Mouse (Mus musculus) embryo, embryonic 10.5 days (tissue): ENCODE measurements around the gene Cep112.
A peak's percentile ranks its signal among the peaks of the same experiment; 100 is the strongest.
"Not testable (repeated sequence)": the region's sequence is repeated elsewhere in the genome, so short reads cannot be mapped to it uniquely, and the experiment has no call there.

ENCODE experiments used
- DNase-seq: peaks from one replicate; pipeline ENCODE4 v3.0.0-alpha.2; 2015; ENCODE audit warnings: low spot score

Gene Cep112

GRCm38 (mm10) chr11:108799695-108800094, 374.7 kb downstream of the Cep112 start:
- no peak for DNase-seq

GRCm38 (mm10) chr11:108804030-108804429, 379.0 kb downstream of the Cep112 start:
- DNase-seq = no peak

GRCm38 (mm10) chr11:108805947-108806346, 381.0 kb downstream of the Cep112 start:
- no peak for DNase-seq

DNA sequence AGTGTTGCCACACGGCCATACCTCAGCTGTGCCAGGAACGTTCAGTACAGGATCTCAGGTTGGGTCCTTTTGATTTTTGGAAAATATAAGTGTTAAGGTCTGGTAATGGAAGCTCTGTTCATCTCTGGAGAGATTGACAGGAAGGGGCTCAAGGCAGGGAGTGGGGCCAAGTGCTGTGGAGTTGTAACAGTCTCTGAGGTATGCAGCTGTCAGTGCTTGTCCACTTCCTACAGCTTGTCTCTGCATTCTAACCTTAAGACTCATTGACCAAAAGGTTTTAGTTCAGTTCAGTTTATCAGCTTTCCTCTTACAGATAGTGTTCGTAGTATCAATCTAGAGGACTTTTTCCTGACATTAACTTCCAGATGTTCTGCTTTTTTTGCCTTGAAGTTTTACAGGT, 384.6 kb downstream of the Cep112 start:
- no peak for DNase-seq

GRCm38 (mm10) chr11:108821771-108822170, 396.8 kb downstream of the Cep112 start:
- DNase-seq = no peak

DNA sequence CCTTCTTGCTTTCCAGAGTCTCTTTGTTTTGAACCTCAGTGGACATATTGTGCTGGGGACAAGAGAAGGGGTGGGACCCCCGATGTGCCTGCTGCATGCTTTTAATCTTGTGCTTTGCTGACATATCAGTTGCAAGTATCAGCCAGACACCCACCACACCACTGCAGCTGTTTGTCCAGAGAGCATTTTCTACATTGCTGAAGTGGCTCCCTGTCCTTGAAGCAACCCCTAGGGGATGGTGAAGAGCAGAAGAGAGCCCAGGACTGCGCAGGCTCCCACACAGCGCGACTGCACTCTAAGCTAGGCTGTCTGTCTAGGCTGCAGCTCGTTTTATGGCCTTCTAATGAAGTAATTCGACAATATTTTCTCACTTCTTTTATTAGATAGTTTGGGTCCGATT, 397.3 kb downstream of the Cep112 start:
- DNase-seq = peak; percentile 27

DNA sequence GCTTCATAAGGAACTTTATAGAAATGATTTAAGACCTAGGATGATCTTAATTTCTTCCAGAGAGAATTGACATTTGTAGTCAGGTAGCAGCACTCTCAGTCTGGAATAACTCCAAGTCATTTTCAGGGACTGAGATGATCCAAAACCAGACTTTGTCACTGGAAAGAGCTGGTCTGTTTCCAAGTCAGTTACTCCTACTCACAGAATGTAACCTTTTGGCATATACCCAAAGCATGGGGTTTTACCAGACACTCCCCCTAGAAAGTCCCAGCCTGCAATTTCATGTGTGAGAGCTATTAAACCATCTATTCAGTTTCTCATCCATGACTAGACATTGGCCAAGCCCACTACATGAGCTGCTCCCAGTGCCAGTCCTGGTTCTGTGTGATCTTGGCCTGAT, 402.3 kb downstream of the Cep112 start:
- no peak for DNase-seq

DNA sequence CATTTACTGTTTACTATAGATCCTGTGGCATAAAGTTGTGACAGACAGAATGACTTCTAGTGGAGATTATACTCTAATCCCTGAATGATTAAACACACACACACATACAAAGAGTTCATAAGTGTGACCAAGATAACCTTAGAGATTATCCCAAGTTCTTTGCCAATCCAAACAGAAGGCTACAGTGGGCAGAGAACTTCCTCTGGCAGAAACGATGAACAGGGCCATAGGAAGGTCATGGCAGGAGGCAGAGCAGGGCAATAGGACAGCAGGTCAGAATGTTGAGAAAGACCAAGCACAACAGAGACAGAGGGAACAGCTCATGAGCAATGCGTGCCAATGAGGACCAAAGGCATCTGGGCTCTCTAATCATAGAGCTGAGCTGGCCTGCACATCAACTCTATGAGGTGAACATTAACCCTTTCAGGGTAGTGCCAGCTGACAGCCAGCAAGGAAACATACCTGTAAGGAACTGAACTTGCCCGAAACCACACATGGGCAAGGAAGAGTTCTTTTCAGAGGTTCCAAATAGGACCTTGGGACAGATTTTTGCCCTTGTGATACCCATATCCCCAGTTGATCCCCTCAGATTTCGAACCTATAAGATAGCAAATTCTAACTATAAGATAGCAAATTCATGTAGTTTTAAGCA, 403.5 kb downstream of the Cep112 start:
- DNase-seq = no peak

- peak; percentile 26 for DNase-seq
Measured at GRCm38 (mm10) chr11:108836706-108837105, 411.7 kb downstream of the Cep112 start.

GRCm38 (mm10) chr11:108840195-108840594, 415.2 kb downstream of the Cep112 start:
- no peak for DNase-seq

- no peak for DNase-seq
Measured at GRCm38 (mm10) chr11:108842765-108843164, 417.8 kb downstream of the Cep112 start.

DNA sequence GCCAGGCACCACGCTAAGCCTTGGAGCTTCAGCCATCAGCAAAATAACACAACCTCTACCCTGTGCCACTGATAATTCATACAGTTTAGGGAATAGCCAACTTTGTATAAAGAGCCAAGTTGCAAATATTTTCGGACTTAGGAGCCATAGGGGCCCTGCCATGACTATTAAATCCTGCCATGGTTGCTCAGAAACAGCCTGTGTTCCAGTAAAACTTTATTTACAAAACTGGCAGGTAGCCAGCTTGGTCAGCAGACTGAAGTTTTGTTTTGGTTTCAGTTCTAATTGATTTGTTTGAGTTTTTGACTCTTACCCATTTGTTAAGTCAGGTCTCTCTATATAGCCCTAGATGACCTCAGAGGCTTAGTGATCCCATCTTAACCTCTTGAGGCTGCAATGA, 421.0 kb downstream of the Cep112 start:
- DNase-seq = no peak

DNA sequence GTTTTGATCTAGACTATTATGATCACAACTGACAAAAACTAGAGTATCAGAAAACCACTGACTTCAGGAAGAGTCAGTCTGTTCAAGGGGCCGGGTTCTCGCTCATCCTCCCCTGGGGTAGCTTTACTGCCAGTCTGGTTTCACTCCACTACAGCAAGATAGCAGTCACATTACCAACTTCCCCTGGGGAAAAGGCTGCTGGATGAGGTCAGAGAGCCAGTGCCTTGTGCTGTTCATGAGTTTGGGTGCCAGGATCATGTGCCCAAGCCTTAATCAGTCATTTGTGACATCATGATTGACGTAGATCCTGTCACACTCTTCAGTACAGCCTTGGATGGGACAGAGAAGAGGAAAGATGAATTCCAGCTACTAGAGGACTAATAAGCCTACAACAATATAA, 421.5 kb downstream of the Cep112 start:
- no peak for DNase-seq

GRCm38 (mm10) chr11:108851771-108852170, 426.8 kb downstream of the Cep112 start:
- DNase-seq = no peak

GRCm38 (mm10) chr11:108857254-108857653, 432.3 kb downstream of the Cep112 start:
- DNase-seq = no peak

- peak; percentile 40 for DNase-seq
Measured at GRCm38 (mm10) chr11:108857678-108858338, 432.8 kb downstream of the Cep112 start.

- no peak for DNase-seq
Measured at GRCm38 (mm10) chr11:108858339-108858804, 433.4 kb downstream of the Cep112 start.

DNA sequence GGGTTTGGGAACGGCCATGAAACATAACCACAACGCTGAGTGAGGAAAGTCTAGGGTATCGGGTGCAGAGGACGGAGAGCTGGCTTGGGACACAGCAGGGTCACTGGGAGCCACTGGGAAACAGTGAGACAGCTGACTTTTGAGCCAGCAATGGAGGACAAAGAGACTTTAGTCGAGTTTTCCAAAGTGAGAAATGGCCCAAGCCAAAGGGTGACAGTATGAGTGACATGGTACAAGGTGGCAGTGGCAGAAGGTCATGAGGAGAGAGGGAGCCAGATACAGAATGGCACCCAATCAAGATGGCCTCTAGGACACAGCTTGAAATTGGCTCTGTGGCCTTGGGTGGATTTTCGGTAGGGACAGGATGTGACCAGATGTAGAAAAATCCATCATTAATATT, 433.9 kb downstream of the Cep112 start:
- DNase-seq = no peak

DNA sequence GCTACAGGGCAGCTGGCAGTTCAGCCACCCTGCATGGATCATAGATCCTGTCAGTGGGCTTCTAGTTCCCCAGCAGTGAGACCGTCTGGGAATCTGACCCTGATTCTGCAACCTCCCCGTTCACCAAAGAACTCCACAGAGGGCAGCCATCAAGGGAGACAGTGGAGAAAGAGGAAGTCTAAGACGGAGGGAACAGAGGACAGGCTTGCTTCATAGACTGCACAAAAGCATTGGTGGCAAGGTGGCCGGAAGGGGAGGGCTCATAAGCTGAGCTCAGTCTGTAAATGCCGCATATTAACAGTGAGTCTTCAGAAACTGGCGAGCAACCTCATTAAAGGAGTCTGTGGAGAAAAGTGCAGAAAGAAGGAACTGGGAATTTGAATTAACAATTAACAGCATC, 437.4 kb downstream of the Cep112 start:
- DNase-seq = no peak

- DNase-seq = no peak
Measured at GRCm38 (mm10) chr11:108865746-108866145, 440.8 kb downstream of the Cep112 start.

GRCm38 (mm10) chr11:108867538-108867937, 442.5 kb downstream of the Cep112 start:
- no peak for DNase-seq

- DNase-seq = not testable (repeated sequence)
Measured at GRCm38 (mm10) chr11:108871284-108871683, 446.3 kb downstream of the Cep112 start.

- DNase-seq = no peak
Measured at GRCm38 (mm10) chr11:108871748-108872147, 446.8 kb downstream of the Cep112 start.
